Mouse (Mus musculus) T-helper 2 cell (primary cell): Measurements from ENCODE around the gene Ptgs1.
"Not testable (repeated sequence)": the region's sequence is repeated elsewhere in the genome, so short reads cannot be mapped to it uniquely, and the experiment has no call there.

Source experiments
- in situ Hi-C: fragments of 300-600 bp; cut with MboI, MseI; formaldehyde crosslinking; loops from one replicate; pipeline ENCODE4 v1.15.1; 2025; ENCODE audit warnings: high pct_unique_total_duplicates

Ptgs1 gene

DNA sequence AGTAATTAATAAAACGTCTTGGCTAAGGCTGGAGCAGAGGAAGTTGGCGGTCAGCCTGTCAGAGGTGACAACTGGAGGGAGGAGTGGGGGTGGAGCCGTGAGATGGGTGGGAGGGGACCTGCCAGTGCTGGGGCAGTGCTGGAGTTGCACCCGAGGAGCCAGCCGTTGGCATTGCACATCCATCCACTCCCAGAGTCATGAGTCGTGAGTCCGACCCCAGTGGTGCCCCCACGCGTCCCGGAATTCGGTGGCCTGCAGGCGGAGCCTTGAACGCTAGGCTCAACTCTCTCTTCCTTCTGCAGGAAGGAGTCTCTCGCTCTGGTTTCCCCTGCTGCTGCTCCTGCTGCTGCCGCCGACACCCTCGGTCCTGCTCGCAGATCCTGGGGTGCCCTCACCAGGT lies at the start of gene Ptgs1:
Gene Ptgs1 (plus strand): TSS at position 61 of the 400 bp plus-strand sequence.
- in situ Hi-C loops, result no loop called here

DNA sequence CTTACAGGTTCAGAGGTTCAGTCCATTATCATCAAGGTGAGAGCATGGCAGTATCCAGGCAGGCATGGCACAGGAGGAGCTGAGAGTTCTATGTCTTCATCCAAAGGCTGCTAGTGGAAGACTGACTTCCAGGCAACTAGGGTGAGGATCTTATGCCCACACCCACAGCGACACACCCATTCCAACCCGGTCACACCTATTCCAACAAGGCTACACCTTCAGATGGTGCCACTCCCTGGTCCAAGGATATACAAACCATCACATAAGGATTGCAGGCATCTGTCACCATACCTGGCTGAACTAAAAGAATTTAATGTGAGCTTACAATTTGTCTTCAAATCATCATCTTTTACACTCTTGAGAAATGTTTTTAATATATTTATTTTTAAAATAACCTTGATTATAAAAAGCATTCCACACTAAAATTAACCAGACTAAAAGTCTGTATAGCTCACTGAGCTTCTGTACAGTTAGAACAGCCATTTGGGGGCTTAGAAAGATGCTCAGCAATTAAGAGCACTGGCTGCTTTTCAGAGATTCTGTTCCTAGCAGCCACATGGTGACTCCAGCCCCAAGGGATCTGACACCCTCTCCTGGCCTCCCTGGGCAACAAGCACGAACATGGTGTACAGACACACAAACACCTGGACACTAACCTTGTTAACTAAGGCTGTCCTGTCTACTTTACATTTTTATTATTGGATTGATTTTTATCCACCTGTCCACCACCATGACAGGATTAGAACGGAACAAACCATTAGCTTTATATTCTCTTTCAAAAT lies 48.4 kb upstream of the Ptgs1 start:
- in situ Hi-C loops, result not testable (repeated sequence)

DNA sequence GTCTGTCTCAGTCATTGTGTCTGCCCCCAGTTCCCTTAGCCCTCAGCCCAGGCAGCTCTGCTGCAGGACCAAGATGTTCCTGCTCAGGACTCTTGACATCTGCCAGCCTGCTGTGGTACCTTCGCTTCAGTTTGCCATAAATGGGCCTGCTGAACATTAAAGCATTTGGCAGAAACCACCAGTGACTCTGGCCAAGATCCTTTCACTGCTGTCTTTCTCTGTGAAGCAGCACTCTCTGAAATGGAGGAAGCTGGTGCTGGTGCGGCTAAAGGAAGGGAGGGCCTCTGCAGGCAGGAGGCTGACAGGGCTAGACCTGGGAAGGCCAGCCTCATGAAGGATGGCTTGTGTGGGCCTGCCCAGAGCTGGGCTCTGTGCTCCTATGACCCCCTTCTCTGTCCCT lies 46.9 kb upstream of the Ptgs1 start:
- in situ Hi-C loops, result no loop called here

DNA sequence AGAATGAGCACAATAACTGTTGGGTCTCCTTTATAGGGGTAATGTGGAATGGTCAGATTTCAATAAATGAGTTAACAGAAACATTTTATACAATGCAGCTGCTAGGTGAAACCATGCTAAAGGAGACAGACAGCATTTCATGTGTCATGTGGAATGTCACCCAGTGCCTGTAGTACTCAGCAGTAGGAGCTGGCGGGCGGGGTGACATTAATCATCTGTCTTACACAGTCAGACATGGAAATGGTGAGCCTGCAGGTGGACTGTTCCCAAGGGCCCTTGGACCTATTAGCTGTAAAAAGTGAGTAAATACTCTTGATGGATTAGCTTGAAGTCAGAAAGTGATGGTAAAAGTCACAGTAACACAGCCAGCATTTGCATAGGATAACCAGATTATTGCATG lies 46.0 kb upstream of the Ptgs1 start:
- in situ Hi-C loops, result no loop called here

DNA sequence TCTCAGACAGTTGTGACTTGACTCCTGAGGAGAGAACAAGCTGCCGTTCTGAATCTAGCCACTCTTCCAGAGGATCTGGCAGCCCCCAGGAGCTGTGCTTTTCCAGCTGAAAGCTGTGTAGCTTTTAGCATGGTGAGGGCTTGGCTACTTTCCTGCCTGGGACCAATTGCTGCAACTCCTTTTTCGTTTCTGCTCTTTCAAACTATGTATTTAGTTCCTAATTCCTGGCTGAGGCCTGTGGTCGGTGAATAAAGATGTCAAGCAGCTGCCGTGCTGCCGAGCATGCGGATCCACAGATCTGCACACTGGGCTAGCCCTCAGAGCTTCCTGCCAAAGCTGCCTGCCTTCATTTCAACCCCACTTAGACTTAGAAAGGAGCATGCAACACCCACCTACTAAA lies 45.4 kb upstream of the Ptgs1 start:
- in situ Hi-C loops, result no loop called here

DNA sequence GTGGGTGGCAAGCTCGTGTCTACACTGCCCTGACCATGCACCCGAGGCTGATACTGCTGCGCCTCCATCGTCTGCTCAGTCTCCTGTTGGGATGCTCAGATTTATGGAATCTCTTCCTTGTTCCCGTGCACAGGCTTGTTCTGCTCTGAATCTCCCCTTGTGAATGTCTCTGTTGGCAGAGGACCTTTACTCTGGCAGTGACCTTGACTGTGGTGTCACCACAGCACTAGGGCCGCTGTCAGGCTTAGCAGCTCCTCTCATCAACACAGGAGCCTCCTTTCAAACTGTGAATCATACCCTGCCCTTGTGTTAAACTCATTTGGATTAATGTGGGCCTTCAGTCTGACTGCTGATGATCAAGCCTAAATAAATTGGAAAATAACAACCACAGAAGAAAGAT lies 41.0 kb upstream of the Ptgs1 start:
- in situ Hi-C loops, result not testable (repeated sequence)

DNA sequence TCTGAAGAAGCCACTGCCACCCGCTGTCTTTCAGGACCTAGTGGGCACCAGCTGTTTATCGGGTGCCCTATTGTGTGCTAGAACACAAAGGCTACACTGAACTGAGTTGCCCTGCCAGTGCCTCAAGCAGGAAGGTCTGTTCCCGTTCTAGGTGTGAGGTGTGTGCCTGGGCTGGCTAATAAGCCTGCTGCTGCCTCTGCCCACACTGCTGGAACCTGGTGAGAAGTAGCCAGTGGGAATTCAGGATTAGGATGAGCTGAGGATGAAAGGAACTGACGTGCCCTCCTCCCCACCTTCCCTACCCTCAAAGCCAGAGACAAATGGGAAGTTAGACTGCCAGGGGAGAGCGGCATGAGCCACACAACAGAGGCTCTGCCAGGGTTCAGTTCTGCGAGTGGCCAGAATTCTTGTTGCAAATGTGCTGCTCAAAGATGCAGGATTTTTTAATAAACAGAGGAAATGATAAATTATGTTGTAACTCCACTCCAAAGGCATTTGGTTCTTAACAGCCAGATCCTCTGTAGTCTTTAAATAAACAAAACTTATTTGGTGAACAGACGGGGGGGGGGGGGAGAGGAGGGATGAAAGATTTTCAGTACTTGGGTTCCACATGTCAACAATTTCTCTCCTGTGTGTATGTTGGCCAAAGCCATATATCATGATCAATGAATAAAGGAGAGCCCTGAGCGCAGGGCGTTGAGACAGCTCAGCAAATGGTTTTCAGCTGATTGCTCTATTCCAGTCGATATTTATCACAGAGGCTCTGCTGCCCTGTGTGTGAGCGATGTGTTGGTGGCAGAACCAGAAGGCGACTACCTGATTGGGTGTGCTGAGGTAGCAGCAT lies 38.9 kb upstream of the Ptgs1 start:
- in situ Hi-C loops, result no loop called here

DNA sequence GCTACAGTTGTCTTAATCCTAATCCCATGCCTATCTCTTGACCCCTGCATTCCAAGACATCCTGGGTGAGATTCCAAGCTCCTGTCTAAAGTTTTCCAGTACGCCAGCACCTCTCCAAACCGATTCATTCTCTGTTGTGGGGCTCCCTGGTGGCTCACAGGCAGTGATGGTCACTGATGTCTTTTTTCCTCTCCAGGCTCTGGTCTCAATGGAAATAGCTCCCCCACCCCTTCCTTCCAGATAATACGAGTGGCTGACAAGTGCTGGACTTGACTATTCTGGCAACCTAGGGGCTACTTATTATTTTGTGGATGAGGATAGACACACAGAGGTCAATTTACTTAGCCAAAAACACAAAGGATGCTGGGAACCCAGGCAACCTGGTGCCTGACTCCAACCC lies 33.2 kb upstream of the Ptgs1 start:
- in situ Hi-C loops, result no loop called here

DNA sequence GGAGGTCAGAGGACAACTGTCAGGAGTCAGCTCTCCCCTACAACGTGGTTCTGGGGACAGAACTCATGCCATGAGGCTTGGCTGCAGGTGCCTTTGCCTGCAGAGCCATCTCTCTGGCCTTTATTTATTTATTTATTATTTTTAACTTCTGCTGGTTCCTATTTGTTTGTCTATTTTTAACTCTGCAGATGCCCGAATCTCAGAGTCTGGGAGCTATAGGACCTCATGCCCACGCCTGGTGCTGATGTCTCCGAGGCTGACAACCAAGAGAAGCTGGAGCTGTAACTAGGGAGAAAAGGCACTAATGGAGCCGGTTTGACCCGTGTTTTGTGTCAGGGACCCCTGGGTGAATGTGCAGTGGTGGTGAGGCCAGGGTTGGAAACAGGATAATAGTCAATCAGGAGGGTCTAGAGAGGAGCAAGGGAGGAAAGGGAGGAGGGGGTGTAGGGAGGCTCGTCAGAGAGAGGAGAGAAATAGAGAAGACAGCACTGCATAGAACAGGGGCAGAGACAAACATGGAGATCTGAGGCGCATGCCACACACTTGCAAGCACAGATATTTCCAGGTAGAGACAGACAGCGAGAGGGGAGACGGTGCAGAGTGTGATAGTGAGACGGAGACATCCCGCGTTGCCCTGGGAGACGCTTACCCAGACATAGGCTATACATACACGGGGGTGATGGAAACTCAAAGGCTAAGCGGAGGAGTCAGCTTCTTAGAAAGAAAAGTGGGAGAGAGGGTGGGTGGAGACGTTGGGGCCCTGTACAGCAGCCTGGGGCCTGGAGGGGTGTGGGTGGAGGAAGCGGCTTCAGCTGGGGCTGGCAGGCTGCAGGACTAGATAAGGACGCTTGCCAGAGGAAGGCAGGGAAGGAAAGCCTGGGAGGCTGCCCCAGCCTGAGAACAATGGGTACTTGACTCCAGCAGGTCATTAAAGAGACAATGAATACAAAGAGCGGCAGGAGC lies 32.0 kb upstream of the Ptgs1 start:
- in situ Hi-C loops, result no loop called here

DNA sequence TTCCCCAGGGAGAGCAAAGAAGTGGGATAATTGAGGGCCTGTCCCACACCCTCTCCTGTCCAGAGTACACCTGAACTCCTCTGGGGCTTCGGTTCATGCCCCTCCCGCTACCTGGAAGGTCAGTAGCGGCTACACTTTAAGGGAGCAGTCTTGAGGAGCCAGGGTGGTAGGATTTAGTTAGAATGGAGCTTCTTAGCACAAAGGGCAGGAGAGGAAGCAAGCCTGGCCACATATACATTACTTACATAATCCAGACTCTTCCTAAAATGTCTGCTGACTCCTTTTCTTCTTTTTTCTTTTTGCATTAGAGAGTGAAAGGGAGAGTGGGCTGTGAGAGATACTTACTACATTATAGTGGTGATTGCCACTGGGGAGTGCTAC lies 31.4 kb upstream of the Ptgs1 start:
- in situ Hi-C loops, result no loop called here

DNA sequence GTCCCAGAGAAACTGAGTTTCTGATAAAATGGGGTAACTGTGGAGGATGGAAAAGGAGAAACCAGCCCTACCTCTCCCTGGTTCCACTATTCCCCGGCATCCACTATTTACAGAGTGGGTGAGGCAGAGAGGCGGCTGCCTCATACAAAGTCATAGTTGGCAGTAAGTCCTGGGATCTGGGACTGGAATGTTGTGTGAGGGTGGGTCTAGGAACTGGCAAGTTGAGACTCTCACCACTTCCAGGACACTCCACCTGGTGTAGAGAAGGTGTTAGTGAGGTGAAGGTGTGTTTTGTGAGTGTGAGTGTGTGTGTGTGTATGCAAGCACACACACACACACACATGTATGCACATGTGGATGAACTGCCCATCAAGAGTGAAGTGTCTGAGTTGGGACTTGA lies 29.4 kb upstream of the Ptgs1 start:
- in situ Hi-C loops, result no loop called here

DNA sequence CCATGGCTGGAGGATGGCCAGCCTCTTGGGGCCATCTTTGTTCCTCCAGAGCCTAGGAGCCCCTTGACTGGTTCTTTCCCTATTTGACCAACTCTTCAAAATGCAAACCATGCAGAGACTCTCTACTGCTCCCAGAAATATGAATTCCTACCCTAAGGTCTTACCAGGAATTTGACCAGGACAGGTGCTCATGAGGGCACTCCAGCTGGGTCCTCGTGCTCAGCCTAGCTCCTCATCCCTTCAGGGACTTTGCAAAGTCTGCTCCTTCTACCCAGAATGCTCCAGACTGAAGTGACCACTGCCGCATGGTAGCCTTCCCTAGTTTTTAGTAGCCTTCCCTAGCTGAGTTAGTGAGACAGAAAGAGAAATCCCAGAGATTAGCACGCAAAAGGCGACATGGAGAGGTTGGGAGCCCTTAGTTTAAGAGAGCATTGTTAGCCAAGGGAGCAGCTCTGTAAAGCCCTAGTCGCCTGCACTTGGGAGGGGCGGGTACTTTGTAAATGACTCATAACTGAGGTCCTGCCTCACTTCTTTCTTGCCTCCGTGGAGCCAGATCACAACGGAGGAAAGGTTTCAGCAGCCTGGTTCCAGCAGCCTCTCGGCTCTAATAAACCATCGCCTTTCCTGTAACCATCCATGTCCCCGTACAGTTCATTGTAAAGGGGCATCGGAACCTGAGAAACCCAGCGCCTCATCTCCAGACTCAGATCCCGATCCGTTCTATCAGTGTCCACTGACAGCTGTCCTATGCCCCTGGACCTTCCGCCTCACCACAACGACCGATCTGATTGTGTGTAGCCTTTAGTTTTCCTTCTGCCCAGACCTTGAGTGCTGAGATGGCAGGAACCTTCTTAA lies 28.2 kb upstream of the Ptgs1 start:
- in situ Hi-C loops, result no loop called here

DNA sequence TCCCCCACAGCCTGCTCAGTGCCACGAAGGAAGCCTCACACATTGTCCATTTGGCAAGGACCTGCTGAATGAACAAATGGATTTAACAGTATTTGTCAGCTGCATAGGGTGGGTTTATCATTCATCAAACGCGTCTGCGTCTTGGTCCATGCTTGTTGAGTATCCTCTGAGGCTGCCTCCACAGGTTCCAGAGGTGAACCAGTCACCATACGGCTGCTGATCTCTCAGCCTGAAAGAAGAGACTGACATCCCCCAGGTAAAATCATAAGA lies 27.7 kb upstream of the Ptgs1 start:
- in situ Hi-C loops, result no loop called here

DNA sequence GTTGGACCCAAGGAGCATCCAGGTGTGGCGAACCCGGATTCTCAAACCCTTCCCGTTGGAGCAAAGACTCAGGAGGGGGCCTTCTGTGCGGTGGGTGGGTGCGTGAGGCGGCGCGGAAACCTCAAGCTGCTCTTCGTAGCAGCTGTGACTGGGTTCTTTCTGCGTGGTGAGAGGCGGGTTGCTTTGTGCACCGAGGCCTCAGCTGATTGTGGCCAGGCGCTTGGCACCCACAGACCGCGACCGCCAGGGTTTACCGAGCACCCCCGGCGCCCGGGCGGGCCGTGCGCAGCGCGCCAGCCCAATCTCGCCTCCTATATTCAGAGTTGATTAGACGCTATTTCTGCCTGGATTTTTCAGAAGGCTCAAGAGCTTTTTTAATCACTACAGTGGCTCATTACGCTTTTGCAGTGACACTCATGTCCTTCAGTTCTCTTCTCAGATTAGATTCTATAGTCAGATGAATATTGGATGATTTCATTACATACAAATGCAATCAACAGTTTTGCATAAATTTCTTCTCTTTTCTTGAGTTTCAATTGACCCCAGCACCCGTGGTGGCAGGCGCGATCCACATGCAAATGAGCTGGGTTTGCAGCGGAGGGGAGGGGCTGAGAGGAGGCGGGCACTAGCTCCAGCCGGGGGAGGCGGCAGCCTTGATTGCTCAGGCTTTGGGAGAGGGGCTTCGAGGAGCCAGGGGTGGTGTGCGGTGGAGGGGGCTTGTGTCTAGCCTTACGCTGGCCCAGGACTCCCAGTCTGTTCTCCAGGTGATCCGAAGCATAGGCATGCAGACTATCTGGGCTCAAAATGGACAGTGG lies 27.0 kb upstream of the Ptgs1 start:
- in situ Hi-C loops, result no loop called here

DNA sequence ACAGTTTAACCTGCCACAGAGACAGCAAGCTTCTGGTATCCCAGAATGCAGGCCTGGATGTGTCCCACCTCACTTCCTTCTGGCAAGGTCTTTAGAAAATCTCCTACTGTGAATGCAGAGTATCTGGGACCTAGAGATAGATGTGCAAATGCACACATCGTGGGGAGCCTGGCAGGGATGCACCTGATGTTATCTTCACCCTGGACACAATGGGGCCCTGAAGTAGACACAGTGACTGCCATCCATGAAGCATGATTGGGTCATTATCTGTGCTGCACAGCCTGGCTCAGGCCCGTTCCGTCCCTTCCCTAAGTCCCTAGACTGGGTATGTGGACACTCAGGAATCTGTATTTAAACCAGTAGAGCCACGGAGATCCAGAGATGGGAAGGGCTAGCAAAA lies 25.6 kb upstream of the Ptgs1 start:
- in situ Hi-C loops, result no loop called here

DNA sequence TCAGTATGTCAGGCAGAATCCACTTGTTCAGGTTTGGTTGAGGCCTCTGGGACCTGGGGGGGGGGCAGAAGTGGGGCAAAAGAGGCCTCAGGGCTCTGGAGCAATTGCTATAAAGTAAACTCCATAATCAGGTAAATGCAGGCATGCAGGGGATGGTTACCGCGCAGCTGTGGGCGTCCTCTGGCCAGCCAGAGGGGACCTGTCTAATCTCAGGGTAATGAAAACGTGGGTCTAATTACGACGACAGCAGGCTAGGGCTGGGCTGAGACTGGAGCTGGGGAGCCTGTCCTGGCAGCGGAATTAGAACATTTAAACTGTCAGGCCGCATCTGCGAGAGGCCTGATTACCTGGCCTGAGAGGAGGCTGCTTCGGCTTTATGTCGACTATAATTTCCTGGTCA lies 23.2 kb upstream of the Ptgs1 start:
- in situ Hi-C loops, result loop anchor here (5.0 kb wide), 1 partner anchor 200 kb away; no protein-coding TSS in a partner anchor

DNA sequence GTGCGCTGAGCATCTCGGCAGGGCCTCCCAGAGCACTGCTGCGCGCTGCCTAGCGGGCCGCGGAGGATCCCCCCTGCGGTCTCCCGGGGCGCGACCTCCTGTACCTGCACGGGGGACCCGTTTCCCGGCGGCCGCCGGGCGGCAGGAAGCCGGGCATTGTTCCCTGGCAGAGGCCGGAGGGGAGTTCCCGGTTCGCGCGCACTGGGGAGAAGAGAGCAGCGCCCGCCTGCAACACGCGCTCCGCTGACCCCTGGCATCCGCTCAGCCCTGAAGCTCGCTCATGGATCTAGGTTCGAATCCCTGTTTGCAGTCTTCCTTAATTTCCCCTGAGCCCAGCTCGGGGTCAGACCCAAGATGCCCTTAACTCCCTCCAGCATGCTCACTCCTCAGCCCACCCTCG lies 19.4 kb upstream of the Ptgs1 start:
- in situ Hi-C loops, result no loop called here

DNA sequence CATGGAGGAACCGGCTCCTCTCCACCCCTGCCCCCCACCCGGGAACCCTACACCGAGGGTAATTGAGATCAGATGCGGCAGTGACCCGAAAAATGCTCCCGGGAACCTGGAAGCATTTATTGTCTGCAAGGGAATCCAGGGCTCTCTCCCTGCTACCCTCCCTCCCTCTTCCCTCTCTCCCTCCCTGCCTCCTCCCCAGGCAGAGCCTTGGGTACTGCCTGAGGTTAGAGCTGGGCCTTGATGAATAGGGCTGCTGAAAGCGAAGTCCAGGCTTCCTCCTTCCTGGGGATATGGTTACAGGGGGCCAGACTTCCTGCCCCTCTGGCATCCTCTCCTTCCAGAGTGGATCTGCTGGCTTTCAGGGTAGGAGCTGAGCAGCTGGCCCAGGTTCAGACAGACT lies 18.4 kb upstream of the Ptgs1 start:
- in situ Hi-C loops, result no loop called here

DNA sequence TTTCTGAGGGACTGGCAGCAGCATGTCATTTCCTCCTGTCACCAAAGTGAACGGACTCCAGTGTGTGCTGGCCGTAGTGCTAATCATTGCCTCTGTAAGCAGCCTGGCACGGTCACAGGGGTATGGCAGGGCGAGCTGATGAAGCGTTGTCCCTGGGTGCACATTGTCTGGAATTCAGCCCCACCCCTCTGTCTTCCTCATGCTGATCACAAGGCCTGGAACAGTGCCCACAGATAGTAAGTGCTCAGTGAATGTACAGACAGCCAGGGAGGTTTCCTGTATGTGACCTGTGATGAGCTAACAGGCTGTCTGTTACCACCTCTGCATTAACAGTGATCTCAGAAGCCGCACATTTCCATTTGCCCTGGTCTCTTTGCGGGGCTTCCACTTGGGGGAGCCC lies 17.1 kb upstream of the Ptgs1 start:
- in situ Hi-C loops, result no loop called here

DNA sequence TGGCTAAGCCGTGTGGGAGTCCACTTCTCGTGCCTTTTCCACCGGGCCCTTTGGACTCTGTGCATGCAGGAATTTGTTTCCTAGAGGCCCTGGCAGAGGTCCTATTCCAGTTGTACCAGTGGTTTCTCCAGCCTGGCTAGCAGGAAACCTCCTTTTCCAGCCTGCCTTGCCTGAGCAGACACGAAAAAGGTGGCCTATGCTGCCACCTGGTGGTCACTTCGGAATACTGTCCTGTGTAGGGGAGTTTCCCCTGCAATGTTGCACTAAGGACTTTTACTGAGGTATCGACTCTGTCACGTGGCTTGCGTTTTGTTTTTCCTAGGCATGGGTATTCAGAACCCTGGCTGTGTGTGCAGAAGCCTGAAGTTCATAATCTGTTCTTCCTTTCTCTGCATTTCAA lies 16.2 kb upstream of the Ptgs1 start:
- in situ Hi-C loops, result no loop called here
